Mouse (Mus musculus) kidney, postnatal 14 days (tissue): ENCODE data around the gene Krtap29-1.

Source experiments
- DNase-seq: peaks from one replicate; pipeline ENCODE4 v3.0.0; 2022; ENCODE audit warnings: mixed read lengths

The Krtap29-1 gene

DNA sequence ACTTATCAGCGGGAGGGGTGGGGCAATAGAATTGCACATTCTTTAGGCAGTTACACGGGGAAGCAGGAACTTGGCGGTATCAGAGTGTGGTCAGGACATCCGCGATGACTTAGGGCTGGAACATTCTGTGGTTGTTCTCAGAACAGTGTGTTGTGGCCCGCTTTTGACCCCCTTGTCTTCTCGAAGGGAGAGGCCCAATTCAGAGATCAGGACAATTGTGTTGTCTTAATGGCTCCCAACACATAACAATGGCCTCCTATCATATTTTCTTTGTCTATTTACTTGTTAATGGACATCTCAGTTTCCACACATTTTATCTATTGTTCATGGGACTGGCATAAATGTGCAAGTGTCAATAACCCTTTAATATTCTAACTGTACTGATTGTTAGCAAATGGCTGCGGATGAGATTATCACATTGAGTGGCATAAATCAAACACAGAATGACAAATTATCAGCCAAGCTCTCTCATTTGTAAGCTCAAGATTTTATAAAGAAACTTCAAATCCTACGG, 41.0 kb downstream of the Krtap29-1 start:
- DNase-seq: no peak

DNA sequence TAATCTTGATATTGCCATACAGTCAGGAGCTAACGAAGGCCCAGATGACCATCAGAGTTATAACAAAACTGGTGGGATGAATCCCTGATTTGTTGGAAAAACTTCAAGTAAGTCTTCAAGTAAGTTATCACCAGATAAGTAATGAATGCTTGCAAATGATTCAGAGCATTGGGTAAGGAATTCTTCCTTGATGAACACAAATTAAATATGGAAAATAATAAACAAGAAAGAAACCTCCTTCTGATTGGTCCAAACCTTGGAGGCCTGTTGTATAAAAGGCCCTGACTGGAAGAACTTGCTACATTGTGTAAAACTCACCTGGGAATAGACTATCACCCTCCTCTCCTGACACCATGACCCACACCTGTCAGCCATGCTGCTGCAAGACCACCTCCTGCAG, 42.9 kb downstream of the Krtap29-1 start, which contains the start of gene Krtap31-2:
Gene Krtap31-2, plus strand, starts transcription at position 301 of the 400 bp plus-strand sequence.
- no peak for DNase-seq
